14 mouse cellular contexts compared by ENCODE assay signal in the genomic region with DNA sequence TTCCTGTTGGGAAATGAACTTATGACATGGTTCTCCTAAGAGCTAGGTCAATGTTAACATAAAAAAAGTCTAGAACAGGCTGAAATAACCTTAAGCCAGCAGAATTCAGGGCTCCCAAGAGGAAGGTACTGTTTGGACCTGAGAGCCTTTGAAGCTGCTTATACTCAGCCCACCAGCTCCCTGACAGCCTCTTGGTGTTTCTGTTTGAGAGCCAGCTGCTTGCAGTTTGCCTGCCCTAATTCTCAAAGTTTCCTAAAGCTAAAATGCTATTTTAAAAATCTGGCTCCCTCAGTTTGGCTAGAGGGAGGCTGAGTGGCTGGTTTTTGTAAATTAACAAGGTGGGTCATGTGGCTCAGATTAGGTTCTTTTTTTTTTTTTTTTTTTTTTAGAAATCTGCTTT.
"Had no signal": no experiment of that assay in that cellular context is flagged by ENCODE, and none has a peak within 500 bp of the region (broad histone marks: within the 10 kb centered on the region; RNA-seq: fewer than 3 reads in every experiment).

No protein-coding gene starts in this region.

- H3K36me3 ChIP-seq: kidney, embryonic 15.5 days; liver, embryonic 13.5 days; midbrain, embryonic 13.5 days; neural tube, embryonic 15.5 days had no signal

- H3K4me3 ChIP-seq: kidney, embryonic 15.5 days; liver, embryonic 13.5 days; midbrain, embryonic 13.5 days; myocyte; neural tube, embryonic 15.5 days had no signal

- H3K27me3 ChIP-seq: kidney, embryonic 15.5 days; liver, embryonic 13.5 days; midbrain, embryonic 13.5 days; neural tube, embryonic 15.5 days had no signal

- H3K27ac ChIP-seq: kidney, embryonic 15.5 days; liver, embryonic 13.5 days; midbrain, embryonic 13.5 days; neural tube, embryonic 15.5 days had no signal

- H3K4me2 ChIP-seq: kidney, embryonic 15.5 days; liver, embryonic 13.5 days; midbrain, embryonic 13.5 days; neural tube, embryonic 15.5 days had no signal

- DNase-seq: kidney, adult 2 months; kidney, postnatal 14 days; liver; liver, embryonic 13.5 days; liver, postnatal 0 days; right cerebral cortex, postnatal 4 days; spleen, adult 18-20 months; thymus, adult 18-20 months; thymus, postnatal 14 days had no signal

- H3K4me1 ChIP-seq: kidney, embryonic 15.5 days; liver, embryonic 13.5 days; midbrain, embryonic 13.5 days had no signal

- H3K9ac ChIP-seq: kidney, embryonic 15.5 days; liver, embryonic 13.5 days; liver, postnatal 0 days; midbrain, embryonic 13.5 days; neural tube, embryonic 15.5 days had no signal

- H3K9me3 ChIP-seq: kidney, embryonic 15.5 days; liver, embryonic 13.5 days; midbrain, embryonic 13.5 days; neural tube, embryonic 15.5 days had no signal

- ATAC-seq: intestine, embryonic 16.5 days; liver, postnatal 0 days; midbrain, embryonic 13.5 days had no signal
